Mouse (Mus musculus): ENCODE data around the gene B4galt5.
"Not testable (repeated sequence)": the region's sequence is repeated elsewhere in the genome, so short reads cannot be mapped to it uniquely, and the experiment has no call there.

Gene B4galt5

DNA sequence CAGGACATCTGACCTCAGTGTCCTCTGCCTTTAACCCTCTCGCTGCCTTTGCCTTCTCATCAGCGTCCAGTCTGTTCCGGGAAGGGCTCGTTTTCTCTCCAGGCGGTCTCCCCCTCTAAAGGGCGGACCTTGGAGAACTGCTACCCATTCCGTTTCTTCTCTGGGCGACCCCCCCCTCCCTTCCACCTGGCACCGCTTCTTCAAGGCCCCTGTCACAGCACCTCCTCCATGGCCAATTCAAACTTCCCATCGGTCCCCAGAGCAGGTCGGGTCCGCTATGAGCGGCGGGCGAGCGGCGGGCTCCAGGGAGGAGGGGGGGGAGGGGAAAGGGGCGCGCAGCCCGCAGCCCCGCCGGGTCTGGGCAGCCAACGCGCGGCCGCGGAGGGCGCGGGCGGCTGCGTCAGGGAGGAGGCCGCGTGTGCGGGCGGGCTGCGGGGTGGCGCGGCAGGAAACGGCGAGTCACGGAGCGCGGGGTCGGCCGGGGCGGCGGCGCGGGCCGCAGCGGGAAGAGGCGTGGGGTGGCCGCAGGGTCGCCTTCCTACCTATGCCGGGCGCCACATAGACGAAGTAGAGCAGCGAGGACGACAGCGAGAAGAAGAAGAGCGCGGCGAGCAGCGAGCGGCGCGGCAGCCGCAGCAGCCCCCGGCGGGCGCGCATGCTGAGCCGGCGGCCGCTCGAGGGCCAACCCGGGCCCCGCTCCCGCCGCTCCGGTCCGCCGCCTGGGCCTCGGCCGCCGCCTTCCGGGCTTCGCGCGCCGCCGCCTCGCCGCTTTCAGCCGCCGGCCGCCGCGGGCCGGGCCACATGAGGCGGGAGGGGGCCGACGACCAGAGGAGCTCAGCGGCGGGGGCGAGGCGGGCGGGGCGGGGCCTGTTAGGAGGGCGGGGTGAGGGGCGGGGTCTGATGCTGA is at the start of gene B4galt5:
Gene B4galt5 (minus strand): TSS at position 808 of the 907 bp plus-strand sequence.
- peak; percentile 71 for DNase-seq (ENCODE audit: low read depth, low spot score)

DNA sequence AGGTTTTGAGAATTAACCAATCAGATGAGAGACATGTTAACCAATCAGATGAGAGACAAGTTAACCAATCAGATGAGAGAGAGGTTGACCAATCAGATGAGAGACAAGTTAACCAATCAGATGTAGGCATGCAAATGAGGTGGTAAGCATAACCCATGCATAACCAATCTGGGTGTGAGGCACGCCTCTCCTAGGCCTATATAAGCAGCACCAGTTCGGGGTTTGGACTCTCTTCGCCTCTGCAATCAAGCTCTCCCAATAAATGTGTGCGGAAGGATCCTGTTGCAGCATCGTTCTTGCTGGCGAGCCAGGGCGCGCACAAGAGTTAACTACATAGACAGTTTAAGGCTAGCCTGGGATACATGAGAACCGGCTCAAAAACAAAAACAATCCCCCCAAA is 47.4 kb upstream of the B4galt5 start:
- DNase-seq (ENCODE audit: low read depth, low spot score) = not testable (repeated sequence)

DNA sequence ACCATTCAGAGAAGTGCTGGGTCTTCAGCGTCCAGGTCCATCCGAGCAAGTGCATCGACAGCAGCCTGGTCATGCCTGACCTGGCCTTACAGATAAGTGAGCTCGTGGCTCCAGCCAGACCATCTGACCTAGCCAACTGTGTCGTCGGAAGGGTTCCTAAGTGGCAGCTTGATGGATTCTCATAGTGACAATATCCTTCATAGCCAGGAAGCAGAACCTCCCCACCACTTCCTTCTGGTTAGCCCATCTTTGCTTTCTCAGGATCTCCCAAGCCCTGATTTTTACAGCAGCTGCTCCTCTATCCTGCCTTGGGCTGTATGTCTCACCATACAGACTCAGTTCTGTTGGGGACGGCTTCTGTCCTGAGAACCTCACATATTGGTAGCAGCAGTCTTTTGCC is 45.4 kb upstream of the B4galt5 start:
- DNase-seq (ENCODE audit: low read depth, low spot score) = no peak

GRCm38 (mm10) chr2:167386998-167387397 is 38.0 kb upstream of the B4galt5 start:
- no peak for DNase-seq (ENCODE audit: low read depth, low spot score)

- DNase-seq (ENCODE audit: low read depth, low spot score) = no peak
Observed at GRCm38 (mm10) chr2:167386456-167386855, 37.5 kb upstream of the B4galt5 start.

DNA sequence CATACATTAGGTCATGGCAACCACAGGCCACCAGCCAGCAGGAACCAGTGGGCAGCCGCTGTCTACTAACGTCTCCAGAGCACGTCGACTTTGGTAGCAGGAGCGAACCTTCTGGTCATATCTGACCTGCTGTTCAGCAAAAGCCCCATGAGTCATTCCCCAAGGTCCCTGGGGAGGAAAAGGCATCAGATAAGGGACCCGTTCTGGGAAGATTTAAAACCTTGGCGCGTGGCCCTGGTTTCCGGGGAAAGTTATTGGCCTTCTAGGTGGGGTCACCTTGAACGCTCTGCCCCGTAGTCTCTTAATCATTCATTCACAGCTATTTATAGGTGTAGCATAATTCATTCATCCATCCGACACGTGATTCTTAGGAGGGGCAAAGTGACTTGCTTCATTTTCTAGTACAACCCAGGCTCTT is 34.7 kb upstream of the B4galt5 start:
- DNase-seq (ENCODE audit: low read depth, low spot score) = no peak

DNA sequence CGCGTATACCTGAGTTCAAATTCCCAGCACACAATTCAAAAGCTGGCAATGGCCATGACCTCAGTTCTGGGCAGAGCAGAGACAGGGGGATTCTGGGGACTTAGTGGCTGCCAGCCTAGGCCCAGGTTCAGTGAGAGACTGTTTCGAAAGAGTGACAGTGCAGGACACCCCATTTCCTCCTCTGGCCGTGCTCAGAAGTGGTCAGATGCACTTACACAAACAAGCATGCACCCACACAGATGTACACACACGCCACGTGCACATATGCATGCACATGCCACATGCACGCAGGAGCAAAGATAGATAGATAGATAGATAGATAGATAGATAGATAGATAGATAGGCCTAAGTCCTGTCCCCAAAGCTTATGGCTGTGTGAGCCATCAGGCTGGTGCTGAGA is 33.4 kb upstream of the B4galt5 start:
- no peak for DNase-seq (ENCODE audit: low read depth, low spot score)

GRCm38 (mm10) chr2:167381596-167381995 is 32.6 kb upstream of the B4galt5 start:
- no peak for DNase-seq (ENCODE audit: low read depth, low spot score)

GRCm38 (mm10) chr2:167380615-167381285 is 31.8 kb upstream of the B4galt5 start:
- DNase-seq (ENCODE audit: low read depth, low spot score) = no peak

DNA sequence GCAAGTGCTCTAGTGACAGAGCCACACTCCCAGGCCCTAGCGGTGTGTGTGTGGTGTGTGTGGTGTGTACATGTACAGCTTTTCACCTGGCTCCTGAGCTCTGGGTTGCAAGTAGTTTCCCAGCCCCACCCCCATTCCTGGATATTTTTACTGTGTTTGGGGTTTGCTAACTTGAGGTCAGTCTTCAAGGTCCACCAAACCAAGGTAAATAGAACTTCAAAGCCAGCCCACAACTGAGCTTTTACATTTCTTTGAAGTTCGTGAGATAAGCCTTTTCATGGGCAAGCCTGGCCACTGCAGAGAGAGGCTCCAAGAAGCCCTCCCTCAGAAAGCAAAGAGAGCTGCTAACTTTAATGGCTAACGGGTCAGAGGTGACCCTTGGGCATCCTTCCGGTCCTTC is 30.0 kb upstream of the B4galt5 start:
- DNase-seq (ENCODE audit: low read depth, low spot score) = no peak

DNA sequence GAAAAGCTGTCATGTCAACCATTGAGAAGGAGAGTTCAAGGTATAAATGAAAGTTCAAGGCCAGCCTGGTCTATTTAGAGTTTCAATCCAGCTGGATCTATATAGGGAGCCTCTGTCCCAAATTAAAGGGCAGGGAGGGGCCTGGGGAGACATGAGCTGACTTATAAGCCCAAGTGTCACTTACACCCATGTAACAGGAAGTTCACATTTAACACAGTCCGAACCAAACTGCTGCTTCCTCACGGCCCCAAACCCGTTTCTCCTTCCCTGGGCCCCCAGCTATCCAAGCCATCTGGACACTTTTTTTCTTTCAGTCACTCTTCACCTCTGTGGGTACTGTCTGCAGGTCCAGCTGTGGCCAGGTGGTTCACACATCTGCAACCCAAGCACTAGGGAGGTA is 28.7 kb upstream of the B4galt5 start:
- no peak for DNase-seq (ENCODE audit: low read depth, low spot score)

- DNase-seq (ENCODE audit: low read depth, low spot score) = no peak
Observed at GRCm38 (mm10) chr2:167376160-167376564, 27.2 kb upstream of the B4galt5 start.

GRCm38 (mm10) chr2:167375688-167376087 is 26.7 kb upstream of the B4galt5 start:
- no peak for DNase-seq (ENCODE audit: low read depth, low spot score)

GRCm38 (mm10) chr2:167375135-167375534 is 26.2 kb upstream of the B4galt5 start:
- peak; percentile 41 for DNase-seq (ENCODE audit: low read depth, low spot score)

GRCm38 (mm10) chr2:167374191-167374805 is 25.3 kb upstream of the B4galt5 start:
- no peak for DNase-seq (ENCODE audit: low read depth, low spot score)

- DNase-seq (ENCODE audit: low read depth, low spot score) = no peak
Observed at GRCm38 (mm10) chr2:167373266-167373665, 24.3 kb upstream of the B4galt5 start.

- no peak for DNase-seq (ENCODE audit: low read depth, low spot score)
Observed at GRCm38 (mm10) chr2:167371506-167371905, 22.5 kb upstream of the B4galt5 start.

- DNase-seq (ENCODE audit: low read depth, low spot score) = peak; percentile 95
Observed at GRCm38 (mm10) chr2:167368328-167368727, 19.3 kb upstream of the B4galt5 start.

DNA sequence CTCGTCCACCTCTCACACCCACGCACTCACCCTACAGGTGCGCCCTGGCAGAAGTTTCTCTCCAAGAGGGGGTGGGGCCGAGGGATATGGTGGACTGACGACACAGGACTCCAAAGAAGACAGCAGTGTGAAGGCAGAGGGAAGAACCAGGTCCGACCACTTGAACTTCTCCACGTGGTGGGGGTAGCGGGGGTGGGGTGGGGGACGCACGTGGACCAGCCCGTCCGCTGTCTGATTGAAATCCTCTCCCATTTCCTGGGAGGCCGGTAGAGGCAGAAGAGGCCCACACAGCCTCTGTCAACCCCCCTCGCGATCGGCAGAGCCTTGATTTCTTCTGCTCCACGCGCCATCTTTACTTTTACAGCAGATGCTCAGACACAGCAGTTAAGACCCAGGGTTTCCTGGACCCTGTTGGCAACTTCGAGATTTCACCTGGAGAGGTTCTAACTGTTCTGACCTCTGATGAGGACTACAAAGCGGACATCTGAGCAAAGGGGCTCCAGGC is 18.8 kb upstream of the B4galt5 start:
- peak; percentile 92 for DNase-seq (ENCODE audit: low read depth, low spot score)

GRCm38 (mm10) chr2:167367325-167367724 is 18.3 kb upstream of the B4galt5 start:
- DNase-seq (ENCODE audit: low read depth, low spot score) = peak; percentile 89

GRCm38 (mm10) chr2:167365063-167365462 is 16.1 kb upstream of the B4galt5 start:
- peak; percentile 37 for DNase-seq (ENCODE audit: low read depth, low spot score)

Data from CD4-positive helper T cell, adult 2 months (primary cell).